Mouse (Mus musculus): ENCODE results near the gene Gla.

DNA sequence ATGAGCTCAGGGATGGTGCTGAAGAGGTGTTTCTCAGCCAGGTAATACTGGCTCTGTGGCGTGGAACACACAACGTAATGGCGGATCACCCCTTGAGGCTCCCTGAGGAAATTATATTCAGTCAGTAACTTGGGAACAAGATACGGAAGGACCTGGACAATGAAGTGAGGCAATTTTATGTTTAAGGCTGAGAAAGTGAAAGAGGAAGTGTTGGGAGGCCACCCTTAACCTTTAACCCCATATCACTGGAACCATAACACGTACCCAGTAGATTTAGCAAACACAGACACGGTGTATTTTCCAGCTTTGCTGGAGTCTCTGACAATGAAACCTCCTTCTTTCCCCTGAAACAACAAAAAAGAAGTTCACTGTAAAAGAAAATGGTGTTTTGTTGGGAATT is 46.5 kb downstream of the Gla start:
- TF ChIP-seq EP300 (IDR thresholded peaks at IDR 0.05; ENCODE audit: insufficient read depth, low read depth, low read length), result no peak
- no peak for TF ChIP-seq CTCF (IDR thresholded peaks at IDR 0.05; ENCODE audit: low read depth, low read length)
